Mouse (Mus musculus) central nervous system, embryonic 18 days (tissue): Measurements from ENCODE around the gene Gm7173. TPM values are rescaled to one million over a fixed set of nuclear protein-coding genes. Genes with fewer than 3 reads are reported as not detected.

Experiments
- polyA plus RNA-seq: library from polyadenylated mRNA; depleted of rRNA; stranded (reverse); fragments of >200 nt; gene quantifications from 2 replicates; pipeline ENCODE4 v1.2.3, GENCODE M21; 2012; rRNA removed

Gm7173 gene
- 0.58 and 1.2 TPM in 2 replicates for polyA plus RNA-seq

DNA sequence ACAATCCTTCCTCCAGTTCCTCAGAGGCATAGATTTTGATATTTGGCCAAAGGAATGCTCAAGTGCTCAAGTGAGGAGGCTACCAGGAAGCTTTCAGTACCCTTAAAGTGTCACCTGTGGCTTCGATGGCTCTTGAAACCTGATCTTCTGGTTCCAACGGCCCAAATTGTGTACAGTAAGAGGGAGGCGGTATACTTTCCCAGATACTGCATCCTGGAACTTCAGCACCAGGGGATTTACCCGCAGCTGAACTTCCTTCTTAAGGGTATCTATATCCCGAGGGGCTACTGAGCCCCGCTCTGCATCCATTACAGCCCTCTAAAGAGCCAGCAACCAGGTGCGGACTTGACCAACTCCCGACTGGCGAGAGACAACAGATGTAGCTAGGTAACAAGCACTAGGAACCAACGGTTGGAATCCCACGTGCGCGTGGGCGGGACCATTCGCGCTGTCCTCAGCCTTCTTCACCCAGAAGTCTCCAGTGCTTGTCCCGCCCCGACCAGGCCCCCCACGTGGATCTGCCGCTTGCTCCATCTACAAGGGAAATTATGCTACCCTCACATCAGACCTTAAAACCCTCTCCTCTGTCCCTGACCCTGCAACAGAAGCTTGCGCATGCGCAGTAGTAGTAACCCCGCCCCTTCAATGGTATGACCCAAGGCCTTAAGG lies at the start of gene Gm7173:
Gene Gm7173 (minus strand): TSS at position 309 of the 669 bp plus-strand sequence.

Other genes with a start within 250 kb of the Gm7173 start
- 0.29 TPM in 1 of 2 replicates, not detected in the other for gene Mageb16, start 154.2 kb upstream of the Gm7173 start, polyA plus RNA-seq